Mouse (Mus musculus) liver, embryonic 12.5 days (tissue): ENCODE results near the gene Macrod2. TPM values are rescaled to one million over a fixed set of nuclear protein-coding genes. Genes with fewer than 3 reads are reported as not detected.

Experiments
- ATAC-seq: fragments of 200-750 bp; cut with Nextera tagmentation; 2 replicates; pipeline ENCODE4 v1.8.0; 2017; ENCODE audit warnings: moderate number of reproducible peaks, mild to moderate bottlenecking, moderate library complexity
- H3K27ac ChIP-seq: fragments of 300-500 bp; sonication (generic); 2 replicates; pipeline ENCODE4 v1.5.1; 2016; ENCODE audit warnings: mild to moderate bottlenecking
- H3K27me3 ChIP-seq: fragments of 300-500 bp; sonication (generic); replicated peaks from 2 replicates; pipeline ENCODE4 v1.6.1; 2016; ENCODE audit warnings: mild to moderate bottlenecking, moderate library complexity
- H3K36me3 ChIP-seq: fragments of 300-500 bp; sonication (generic); 2 replicates; pipeline ENCODE4 v1.6.1; 2016; ENCODE audit warnings: mild to moderate bottlenecking, moderate library complexity
- H3K4me1 ChIP-seq: fragments of 300-500 bp; sonication (generic); 2 replicates; pipeline ENCODE4 v1.6.1; 2016
- H3K4me2 ChIP-seq: fragments of 300-500 bp; sonication (generic); 2 replicates; pipeline ENCODE4 v1.6.1; 2016; ENCODE audit warnings: mild to moderate bottlenecking, moderate library complexity
- H3K4me3 ChIP-seq: fragments of 300-500 bp; sonication (generic); 2 replicates; pipeline ENCODE4 v1.5.1; 2016; ENCODE audit warnings: mild to moderate bottlenecking, moderate library complexity
- H3K9ac ChIP-seq: fragments of 300-500 bp; sonication (generic); 2 replicates; pipeline ENCODE4 v1.6.1; 2016; ENCODE audit warnings: mild to moderate bottlenecking, moderate library complexity
- H3K9me3 ChIP-seq: fragments of 300-500 bp; sonication (generic); replicated peaks from 2 replicates; pipeline ENCODE4 v1.6.1; 2016; ENCODE audit warnings: mild to moderate bottlenecking, moderate library complexity
- WGBS: fragments of 180-500 bp; shearing (Covaris S2); methylation state at CpG from one replicate; pipeline ENCODE4 v1.1.7; 2016; ENCODE audit not compliant: insufficient replicate concordance; 5-methylcytosine and 5-hydroxymethylcytosine counted together
- polyA plus RNA-seq: library from polyadenylated mRNA; unstranded; fragments of >200 nt; fragmentation: Nextera tagmentation; extraction: Ambion mirVana; gene quantifications from 2 replicates; pipeline ENCODE4 v1.2.1, GENCODE M21; 2016

Macrod2 gene
- polyA plus RNA-seq, 1 experiment from 2014 or later: 11.3 TPM

GRCm38 (mm10) chr2:141434731-141435570 is 1039.8 kb downstream of the Macrod2 start:
- no peak overlapping the region for H3K4me3 ChIP-seq
- H3K27me3 ChIP-seq: no peaks in the 10 kb centered on the region
- H3K9ac ChIP-seq: no peak overlapping the region
- no peaks in the 10 kb centered on the region for H3K9me3 ChIP-seq
- no peak for ATAC-seq
- H3K36me3 ChIP-seq: no peaks in the 10 kb centered on the region
- 64% methylated on average over 16 of the region's 16 CpGs for WGBS
- H3K4me2 ChIP-seq: no peak overlapping the region
- H3K4me1 ChIP-seq: no peaks in the 10 kb centered on the region
- no peak overlapping the region for H3K27ac ChIP-seq

DNA sequence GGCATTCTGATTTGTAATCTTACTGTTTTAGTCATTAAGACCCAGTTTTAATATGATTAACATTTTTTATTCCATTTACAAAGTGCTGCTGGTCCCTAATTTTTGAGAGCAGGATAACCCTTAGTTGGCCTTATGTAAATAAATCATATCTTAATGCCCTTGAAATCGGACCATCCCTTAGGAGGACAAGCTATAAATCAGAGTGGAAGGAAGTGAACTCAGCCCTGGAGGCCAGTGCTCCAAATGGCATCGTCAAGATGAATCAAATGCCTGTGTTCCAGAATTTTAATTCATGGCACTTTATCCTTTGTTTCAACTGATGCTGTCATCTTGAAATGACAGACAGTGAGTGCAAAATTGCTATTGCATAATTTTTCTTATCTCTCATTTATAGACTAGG is 1046.8 kb downstream of the Macrod2 start:
- Histone ChIP-seq H3K4me3 (no peak overlapping the region), H3K27ac (no peak overlapping the region), H3K36me3 (no peaks in the 10 kb centered on the region), H3K9ac (no peak overlapping the region), H3K4me2 (no peak overlapping the region), H3K27me3 (no peaks in the 10 kb centered on the region), H3K4me1 (no peaks in the 10 kb centered on the region), H3K9me3 (no peaks in the 10 kb centered on the region)
- 55% methylated on average over 2 of the region's 2 CpGs for WGBS
- no peak for ATAC-seq

- Histone ChIP-seq H3K9me3 (no peaks in the 10 kb centered on the region), H3K27ac (no peak overlapping the region), H3K4me3 (no peak overlapping the region), H3K9ac (no peak overlapping the region), H3K36me3 (no peaks in the 10 kb centered on the region), H3K4me1 (no peaks in the 10 kb centered on the region), H3K27me3 (no peaks in the 10 kb centered on the region), H3K4me2 (no peak overlapping the region)
- 28% methylated on average over 2 of the region's 2 CpGs for WGBS
- ATAC-seq: no peak
Observed at GRCm38 (mm10) chr2:141449078-141449680, 1054.1 kb downstream of the Macrod2 start.

DNA sequence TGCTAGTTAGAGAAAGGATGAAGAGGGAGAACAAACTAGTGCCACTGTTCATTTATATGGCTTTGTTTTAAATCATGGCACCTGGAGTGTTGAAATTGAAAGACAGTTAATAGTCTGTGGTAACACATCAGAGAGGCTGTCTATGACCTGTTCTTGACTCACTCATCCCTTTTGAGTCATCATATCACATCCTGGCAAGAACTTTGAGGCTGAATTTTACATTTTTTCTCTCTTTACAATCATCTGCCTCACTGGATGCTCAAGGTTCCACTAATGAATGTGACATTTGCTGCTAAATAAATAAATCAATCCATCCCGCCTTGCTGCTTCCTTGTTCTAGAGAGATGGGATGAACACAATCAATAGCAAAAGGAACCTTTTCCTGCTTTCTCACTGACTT is 1068.8 kb downstream of the Macrod2 start:
- no peak overlapping the region for H3K27ac ChIP-seq
- H3K4me1 ChIP-seq: no peaks in the 10 kb centered on the region
- no peak overlapping the region for H3K4me2 ChIP-seq
- H3K9ac ChIP-seq: no peak overlapping the region
- H3K4me3 ChIP-seq: no peak overlapping the region
- H3K9me3 ChIP-seq: no peaks in the 10 kb centered on the region
- ATAC-seq: no peak
- no peaks in the 10 kb centered on the region for H3K27me3 ChIP-seq
- no peaks in the 10 kb centered on the region for H3K36me3 ChIP-seq
- WGBS: 79% methylated on average over 1 of the region's 1 CpGs

- Histone ChIP-seq H3K27me3 (no peaks in the 10 kb centered on the region), H3K4me3 (no peak overlapping the region), H3K36me3 (no peaks in the 10 kb centered on the region), H3K9ac (no peak overlapping the region), H3K4me1 (no peaks in the 10 kb centered on the region), H3K4me2 (no peak overlapping the region), H3K27ac (no peak overlapping the region), H3K9me3 (no peaks in the 10 kb centered on the region)
- no peak for ATAC-seq
- 79% methylated on average over 1 of the region's 1 CpGs for WGBS
Observed at GRCm38 (mm10) chr2:141472791-141473190, 1077.7 kb downstream of the Macrod2 start.

GRCm38 (mm10) chr2:141477585-141477984 is 1082.5 kb downstream of the Macrod2 start:
- Histone ChIP-seq H3K9me3 (no peaks in the 10 kb centered on the region), H3K27me3 (no peaks in the 10 kb centered on the region), H3K27ac (no peak overlapping the region), H3K4me3 (no peak overlapping the region), H3K36me3 (no peaks in the 10 kb centered on the region), H3K9ac (no peak overlapping the region), H3K4me1 (no peaks in the 10 kb centered on the region), H3K4me2 (no peak overlapping the region)
- ATAC-seq: no peak
- WGBS: 57% methylated on average over 3 of the region's 3 CpGs

- Histone ChIP-seq H3K36me3 (no peaks in the 10 kb centered on the region), H3K27ac (no peak overlapping the region), H3K9me3 (no peaks in the 10 kb centered on the region), H3K9ac (no peak overlapping the region), H3K4me2 (no peak overlapping the region), H3K4me3 (no peak overlapping the region), H3K27me3 (no peaks in the 10 kb centered on the region), H3K4me1 (no peaks in the 10 kb centered on the region)
- 69% methylated on average over 3 of the region's 3 CpGs for WGBS
- ATAC-seq: no peak
Observed at GRCm38 (mm10) chr2:141490518-141490917, 1095.4 kb downstream of the Macrod2 start.

DNA sequence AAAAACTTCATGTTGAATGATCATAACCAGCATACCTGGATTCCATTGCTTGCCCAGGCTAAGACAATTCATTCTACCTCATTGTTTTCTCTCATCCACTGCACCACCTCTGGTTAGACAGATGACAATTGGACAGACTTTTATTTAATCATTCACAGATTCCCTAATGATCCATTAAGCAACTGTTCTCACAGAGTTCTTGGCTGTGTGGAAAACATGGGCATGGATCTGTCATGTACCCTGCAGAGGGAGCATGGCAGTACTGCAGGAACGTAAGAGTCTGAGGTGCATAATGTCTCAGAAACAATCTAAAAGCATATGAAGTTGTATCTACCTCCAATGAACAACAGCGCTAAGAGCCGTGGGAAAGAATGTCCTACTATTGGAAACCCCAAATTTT is 1110.3 kb downstream of the Macrod2 start:
- ATAC-seq: no peak
- no peak overlapping the region for H3K4me3 ChIP-seq
- H3K36me3 ChIP-seq: no peaks in the 10 kb centered on the region
- H3K4me1 ChIP-seq: no peaks in the 10 kb centered on the region
- H3K9me3 ChIP-seq: no peaks in the 10 kb centered on the region
- WGBS: 77% methylated on average over 3 of the region's 3 CpGs
- no peak overlapping the region for H3K4me2 ChIP-seq
- H3K27ac ChIP-seq: no peak overlapping the region
- H3K27me3 ChIP-seq: no peaks in the 10 kb centered on the region
- H3K9ac ChIP-seq: no peak overlapping the region

DNA sequence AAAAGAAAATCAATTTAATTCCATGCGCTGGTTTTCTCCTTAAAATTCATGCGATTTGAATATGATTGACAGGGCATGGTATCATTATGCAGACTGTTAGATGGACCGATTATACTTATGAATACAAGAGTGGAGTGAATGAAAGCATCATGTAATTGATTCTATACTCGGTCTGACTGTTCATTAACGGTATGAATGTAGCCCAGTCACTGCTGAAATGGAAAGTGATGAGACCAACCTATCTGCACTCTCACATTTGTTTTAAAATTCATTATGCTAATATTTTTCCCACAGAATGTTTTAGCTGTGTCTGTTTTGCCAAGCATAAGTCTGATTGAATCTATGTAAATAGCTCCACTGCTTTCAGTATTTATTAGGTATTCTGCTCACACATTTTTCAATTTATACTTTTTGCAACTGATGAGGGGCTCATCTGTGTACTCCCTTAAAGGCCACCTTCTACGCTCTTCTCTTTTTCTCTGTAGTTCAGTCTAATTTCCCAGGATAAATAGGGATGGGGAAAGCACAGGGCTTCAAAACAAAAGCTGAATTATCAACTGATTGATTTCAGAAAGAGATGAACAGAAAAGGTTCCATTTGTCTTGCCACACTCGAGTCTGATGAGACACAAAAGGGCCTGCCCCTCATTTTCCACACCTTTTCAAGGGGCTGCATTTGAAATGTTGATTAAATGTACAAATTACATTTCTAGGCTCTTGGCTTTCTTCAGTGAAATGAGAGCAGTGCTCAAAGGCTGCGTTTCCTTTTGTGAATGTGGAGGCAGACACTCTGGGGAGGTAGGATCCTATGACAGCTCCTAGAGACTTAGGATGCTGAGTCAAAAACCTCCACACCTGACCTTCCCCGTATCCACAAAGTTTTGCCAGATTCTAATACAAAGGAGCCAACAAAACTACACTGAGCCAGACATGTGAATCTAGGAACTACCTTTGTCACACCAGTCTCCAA is 1113.1 kb downstream of the Macrod2 start:
- H3K27ac ChIP-seq: no peak overlapping the region
- no peaks in the 10 kb centered on the region for H3K4me1 ChIP-seq
- no peak for ATAC-seq
- 59% methylated on average over 9 of the region's 9 CpGs for WGBS
- no peak overlapping the region for H3K4me3 ChIP-seq
- H3K27me3 ChIP-seq: no peaks in the 10 kb centered on the region
- H3K36me3 ChIP-seq: no peaks in the 10 kb centered on the region
- H3K9me3 ChIP-seq: no peaks in the 10 kb centered on the region
- no peak overlapping the region for H3K9ac ChIP-seq
- H3K4me2 ChIP-seq: no peak overlapping the region

DNA sequence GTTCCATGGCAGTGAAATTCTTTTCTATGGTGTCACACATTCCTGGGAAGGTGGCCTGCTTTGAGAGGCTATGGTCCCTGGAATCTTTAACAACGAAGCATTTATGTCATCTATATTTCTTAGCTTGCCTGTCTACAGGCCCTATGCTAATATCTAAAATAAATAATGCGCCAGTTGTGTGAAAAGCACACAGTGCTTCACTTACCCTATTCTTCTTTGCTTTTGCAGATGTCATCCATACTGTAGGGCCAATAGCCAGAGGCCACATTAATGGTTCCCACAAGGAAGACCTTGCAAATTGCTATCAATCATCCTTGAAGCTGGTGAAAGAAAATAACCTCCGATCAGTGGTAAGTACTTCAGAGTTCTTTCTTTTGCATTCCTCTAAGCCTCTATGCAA is 1119.9 kb downstream of the Macrod2 start:
- no peaks in the 10 kb centered on the region for H3K27me3 ChIP-seq
- H3K4me1 ChIP-seq: no peaks in the 10 kb centered on the region
- H3K4me2 ChIP-seq: no peak overlapping the region
- no peaks in the 10 kb centered on the region for H3K9me3 ChIP-seq
- no peak for ATAC-seq
- H3K9ac ChIP-seq: no peak overlapping the region
- no peaks in the 10 kb centered on the region for H3K36me3 ChIP-seq
- H3K4me3 ChIP-seq: no peak overlapping the region
- 67% methylated on average over 3 of the region's 3 CpGs for WGBS
- no peak overlapping the region for H3K27ac ChIP-seq

GRCm38 (mm10) chr2:141522081-141522480 is 1127.0 kb downstream of the Macrod2 start:
- H3K9me3 ChIP-seq: no peaks in the 10 kb centered on the region
- no peaks in the 10 kb centered on the region for H3K27me3 ChIP-seq
- H3K4me3 ChIP-seq: no peak overlapping the region
- ATAC-seq: no peak
- H3K4me1 ChIP-seq: no peaks in the 10 kb centered on the region
- no peak overlapping the region for H3K27ac ChIP-seq
- no peaks in the 10 kb centered on the region for H3K36me3 ChIP-seq
- 66% methylated on average over 4 of the region's 4 CpGs for WGBS
- H3K4me2 ChIP-seq: no peak overlapping the region
- no peak overlapping the region for H3K9ac ChIP-seq

GRCm38 (mm10) chr2:141545877-141546276 is 1150.8 kb downstream of the Macrod2 start:
- Histone ChIP-seq H3K4me1 (no peaks in the 10 kb centered on the region), H3K4me2 (no peak overlapping the region), H3K9ac (no peak overlapping the region), H3K27me3 (no peaks in the 10 kb centered on the region), H3K36me3 (no peaks in the 10 kb centered on the region), H3K9me3 (no peaks in the 10 kb centered on the region), H3K4me3 (no peak overlapping the region), H3K27ac (no peak overlapping the region)
- no peak for ATAC-seq
